Mouse (Mus musculus) forebrain, embryonic 16.5 days (tissue): ENCODE measurements around the gene Fam53b. TPM values are rescaled to one million over a fixed set of nuclear protein-coding genes. Genes with fewer than 3 reads are reported as not detected.
A peak's percentile ranks its signal among the peaks of the same experiment; 100 is the strongest.

Source experiments
- ATAC-seq: fragments of 200-750 bp; cut with Nextera tagmentation; 2 replicates; pipeline ENCODE4 v1.8.0; 2017; ENCODE audit warnings: mild to moderate bottlenecking, moderate library complexity
- H3K27ac ChIP-seq: fragments of 300-500 bp; sonication (generic); 2 replicates; pipeline ENCODE4 v1.5.1; 2014; ENCODE audit warnings: low read length, control low read depth
- H3K27me3 ChIP-seq: fragments of 300-500 bp; sonication (generic); replicated peaks from 2 replicates; pipeline ENCODE4 v1.6.1; 2014; ENCODE audit warnings: low read length; ENCODE audit not compliant: control insufficient read depth, insufficient read depth
- H3K36me3 ChIP-seq: fragments of 300-500 bp; sonication (generic); 2 replicates; pipeline ENCODE4 v1.6.1; 2014; ENCODE audit not compliant: control insufficient read depth, insufficient read depth
- H3K4me1 ChIP-seq: fragments of 300-500 bp; sonication (generic); replicated peaks from 2 replicates; pipeline ENCODE4 v1.6.1; 2014; ENCODE audit warnings: low read length; ENCODE audit not compliant: control insufficient read depth, insufficient read depth
- H3K4me2 ChIP-seq: fragments of 300-500 bp; sonication (generic); 2 replicates; pipeline ENCODE4 v1.6.1; 2014; ENCODE audit warnings: mild to moderate bottlenecking, low read length, control low read depth
- H3K4me3 ChIP-seq: fragments of 300-500 bp; sonication (generic); replicated peaks from 2 replicates; pipeline ENCODE4 v1.5.1; 2014; ENCODE audit warnings: mild to moderate bottlenecking, low read length, control low read depth
- H3K9ac ChIP-seq: fragments of 300-500 bp; sonication (generic); replicated peaks from 2 replicates; pipeline ENCODE4 v1.6.1; 2014; ENCODE audit warnings: low read depth, low read length, control low read depth
- H3K9me3 ChIP-seq: fragments of 300-500 bp; sonication (generic); 2 replicates; pipeline ENCODE4 v1.6.1; 2016; ENCODE audit warnings: low read length; ENCODE audit not compliant: control insufficient read depth
- WGBS: fragments of 180-500 bp; shearing (Covaris S2); extraction: QIAGEN DNeasy Blood & Tissue Kit; methylation state at CpG from one replicate; pipeline ENCODE4 v1.1.7; 2014; 5-methylcytosine and 5-hydroxymethylcytosine counted together
- polyA plus RNA-seq: library from polyadenylated mRNA; unstranded; fragments of >200 nt; fragmentation: Nextera tagmentation; extraction: Ambion mirVana; gene quantifications from 2 replicates; pipeline ENCODE4 v1.2.1, GENCODE M21; 2015

The Fam53b gene
- polyA plus RNA-seq, 1 experiment from 2014 or later, result 29.2 TPM

DNA sequence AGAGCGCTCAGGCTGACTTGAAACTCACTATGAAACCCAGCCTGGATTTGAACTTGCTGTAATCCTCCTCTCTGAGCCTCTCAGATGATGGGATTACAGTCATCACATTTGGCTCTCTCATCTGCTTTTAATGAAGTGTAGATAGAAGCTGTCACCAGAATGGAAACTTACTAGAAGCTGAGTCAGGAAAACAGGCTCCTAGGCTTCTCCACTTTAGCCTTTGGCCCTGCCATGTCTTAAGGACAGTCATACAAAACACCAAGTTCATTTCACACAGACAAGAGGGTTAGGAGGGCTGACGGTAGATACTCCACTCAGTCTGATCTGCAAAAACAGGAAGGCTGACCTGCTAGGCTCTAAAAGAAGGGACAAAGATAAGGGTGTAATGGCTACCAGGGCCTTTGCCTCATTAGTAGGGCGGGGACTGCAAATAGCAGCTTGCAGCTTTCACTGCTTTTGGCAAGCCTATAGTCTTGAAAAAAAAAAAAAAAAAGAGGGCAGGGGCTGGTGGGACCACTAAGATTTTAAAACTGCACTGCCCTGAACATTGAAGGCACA is 48.0 kb downstream of the Fam53b start:
- Histone ChIP-seq H3K4me2 (no peak overlapping the region), H3K9me3 (no peaks in the 10 kb centered on the region), H3K27ac (peak overlapping the region; percentile 91), H3K4me3 (no peak overlapping the region), H3K36me3 (no peaks in the 10 kb centered on the region; the same call in 1 of the 2 replicates), H3K9ac (no peak overlapping the region), H3K4me1 (peaks cover 36% of the 10 kb centered on the region), H3K27me3 (no peaks in the 10 kb centered on the region)
- ATAC-seq, result no peak
- 49% methylated on average over 3 of the region's 3 CpGs for WGBS

DNA sequence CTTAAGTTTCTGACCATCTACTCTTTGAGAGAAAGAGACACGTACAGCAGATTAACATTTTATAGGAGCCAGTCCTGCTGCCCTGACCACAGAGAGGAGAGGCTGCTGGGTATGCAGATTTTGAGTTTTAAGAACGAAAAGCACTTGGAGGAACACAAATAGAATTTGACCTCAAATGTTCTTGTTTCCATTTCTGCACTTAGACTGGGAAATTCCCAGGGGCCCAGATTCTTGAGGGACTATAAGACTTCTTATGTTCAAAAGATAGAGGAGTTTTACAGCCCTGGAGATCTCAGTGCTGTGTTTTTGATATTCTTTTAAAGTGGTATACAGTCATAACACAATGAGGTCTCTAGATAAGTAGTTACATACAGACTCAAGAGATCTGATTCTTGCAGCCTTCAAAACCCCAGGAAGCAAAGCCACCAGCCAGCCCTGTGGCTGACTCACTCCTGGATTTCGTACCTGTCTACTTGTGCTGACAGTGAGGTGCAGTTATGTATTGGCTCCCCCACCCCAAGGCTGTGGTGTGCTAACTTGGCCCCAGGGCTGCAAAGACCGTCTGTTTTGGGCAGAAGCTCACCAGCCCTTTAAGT is 48.7 kb downstream of the Fam53b start:
- Histone ChIP-seq H3K27ac (no peak overlapping the region), H3K4me3 (no peak overlapping the region), H3K4me1 (peaks cover 43% of the 10 kb centered on the region), H3K9ac (no peak overlapping the region), H3K27me3 (no peaks in the 10 kb centered on the region), H3K36me3 (no peaks in the 10 kb centered on the region; the same call in 1 of the 2 replicates), H3K4me2 (no peak overlapping the region), H3K9me3 (no peaks in the 10 kb centered on the region)
- WGBS, result 83% methylated on average over 4 of the region's 4 CpGs
- ATAC-seq, result no peak

DNA sequence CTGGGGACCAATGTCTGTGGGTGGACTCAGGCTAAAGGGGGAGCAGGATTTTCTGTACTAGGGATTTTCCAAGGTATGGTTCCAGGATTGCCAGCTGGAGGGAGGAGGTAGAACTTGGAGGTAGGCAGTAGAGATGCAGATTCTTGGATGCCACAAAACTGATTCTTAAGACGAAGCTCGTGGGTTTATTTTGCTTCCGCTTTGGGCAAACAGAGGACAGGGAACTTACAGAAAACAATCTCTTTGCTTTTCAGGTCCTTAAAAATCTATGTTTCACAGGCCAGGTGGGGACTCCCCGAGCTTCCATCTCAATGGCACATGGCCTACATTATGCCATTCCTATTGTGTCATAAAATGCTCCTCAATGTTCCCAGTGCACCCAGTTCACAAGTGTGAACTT is 49.4 kb downstream of the Fam53b start:
- ATAC-seq, result no peak
- no peak overlapping the region for H3K9ac ChIP-seq
- peaks cover 49% of the 10 kb centered on the region for H3K4me1 ChIP-seq
- no peaks in the 10 kb centered on the region for H3K9me3 ChIP-seq
- H3K4me2 ChIP-seq, result no peak overlapping the region
- no peaks in the 10 kb centered on the region; the same call in 1 of the 2 replicates for H3K36me3 ChIP-seq
- WGBS, result 95% methylated on average over 4 of the region's 4 CpGs
- no peaks in the 10 kb centered on the region for H3K27me3 ChIP-seq
- no peak overlapping the region for H3K27ac ChIP-seq
- H3K4me3 ChIP-seq, result no peak overlapping the region

DNA sequence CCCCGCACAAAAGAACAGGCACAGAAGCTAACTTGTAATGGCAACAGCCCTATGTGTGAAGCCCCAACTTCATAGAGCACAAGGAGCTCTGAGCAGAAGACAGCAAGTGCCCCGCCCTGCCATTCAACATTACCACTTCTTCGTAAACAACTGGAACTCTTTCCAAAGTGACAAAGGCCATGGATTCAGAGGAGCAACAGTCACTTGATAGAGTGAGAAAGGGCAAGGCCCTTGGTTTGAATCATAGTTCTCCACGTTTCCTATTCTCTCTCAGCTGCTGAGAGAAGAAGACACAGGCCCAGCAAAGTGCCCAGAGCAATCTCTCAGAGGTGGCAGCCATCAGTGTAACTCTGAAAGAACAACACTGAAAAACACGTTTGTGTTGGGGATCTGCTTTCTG is 49.8 kb downstream of the Fam53b start:
- no peaks in the 10 kb centered on the region; the same call in 1 of the 2 replicates for H3K36me3 ChIP-seq
- WGBS, result 93% methylated on average over 5 of the region's 5 CpGs
- peaks cover 50% of the 10 kb centered on the region for H3K4me1 ChIP-seq
- no peak for ATAC-seq
- no peak overlapping the region for H3K27ac ChIP-seq
- no peaks in the 10 kb centered on the region for H3K9me3 ChIP-seq
- no peak overlapping the region for H3K4me2 ChIP-seq
- H3K4me3 ChIP-seq, result no peak overlapping the region
- H3K27me3 ChIP-seq, result no peaks in the 10 kb centered on the region
- H3K9ac ChIP-seq, result no peak overlapping the region

DNA sequence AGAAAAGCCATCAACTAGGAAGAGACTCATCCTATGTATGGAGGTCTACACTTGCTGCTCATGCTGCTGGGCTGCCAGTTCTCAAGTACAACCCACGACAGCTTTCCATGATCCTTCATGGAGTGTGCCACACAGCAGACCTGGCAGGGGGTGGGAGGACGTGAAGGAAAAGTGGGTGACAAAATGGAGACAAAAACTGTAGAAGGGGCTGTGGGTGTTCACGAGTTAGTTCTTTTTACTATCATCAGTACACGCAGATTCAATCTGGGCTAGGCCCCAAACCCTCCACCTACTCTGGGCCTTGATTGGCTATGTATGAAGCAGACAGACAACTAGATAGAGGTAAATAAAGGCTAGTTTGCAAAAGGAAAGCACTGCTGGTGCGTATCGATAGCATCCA is 50.3 kb downstream of the Fam53b start:
- no peaks in the 10 kb centered on the region for H3K27me3 ChIP-seq
- no peak overlapping the region for H3K27ac ChIP-seq
- H3K36me3 ChIP-seq, result no peaks in the 10 kb centered on the region; the same call in 1 of the 2 replicates
- no peaks in the 10 kb centered on the region for H3K9me3 ChIP-seq
- no peak overlapping the region for H3K9ac ChIP-seq
- H3K4me3 ChIP-seq, result no peak overlapping the region
- peaks cover 45% of the 10 kb centered on the region for H3K4me1 ChIP-seq
- no peak for ATAC-seq
- WGBS, result 92% methylated on average over 6 of the region's 6 CpGs
- H3K4me2 ChIP-seq, result no peak overlapping the region

DNA sequence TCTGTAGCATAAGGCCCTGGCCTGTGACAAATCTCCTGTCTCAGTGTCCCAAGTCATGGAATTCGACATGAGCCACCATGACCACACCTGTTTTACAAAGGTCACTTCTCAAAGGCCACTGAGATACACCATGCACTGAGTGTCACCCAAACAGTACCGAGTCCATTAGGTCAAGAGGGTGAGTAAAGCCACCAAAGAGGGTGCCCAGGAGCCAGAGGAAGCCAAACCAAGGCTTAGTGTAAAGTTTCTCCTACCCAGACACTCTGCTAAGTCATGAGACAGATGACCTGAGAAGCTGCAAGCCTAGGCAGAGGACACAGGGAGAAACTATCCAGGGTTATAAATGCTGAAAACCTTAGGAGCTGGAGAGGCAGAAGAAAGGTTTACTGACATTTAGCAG is 52.3 kb downstream of the Fam53b start:
- Histone ChIP-seq H3K4me2 (no peak overlapping the region), H3K27me3 (no peaks in the 10 kb centered on the region), H3K4me1 (peaks cover 28% of the 10 kb centered on the region), H3K27ac (no peak overlapping the region), H3K4me3 (no peak overlapping the region), H3K36me3 (no peaks in the 10 kb centered on the region; the same call in 1 of the 2 replicates), H3K9me3 (no peaks in the 10 kb centered on the region), H3K9ac (no peak overlapping the region)
- no peak for ATAC-seq
- 93% methylated on average over 2 of the region's 2 CpGs for WGBS

DNA sequence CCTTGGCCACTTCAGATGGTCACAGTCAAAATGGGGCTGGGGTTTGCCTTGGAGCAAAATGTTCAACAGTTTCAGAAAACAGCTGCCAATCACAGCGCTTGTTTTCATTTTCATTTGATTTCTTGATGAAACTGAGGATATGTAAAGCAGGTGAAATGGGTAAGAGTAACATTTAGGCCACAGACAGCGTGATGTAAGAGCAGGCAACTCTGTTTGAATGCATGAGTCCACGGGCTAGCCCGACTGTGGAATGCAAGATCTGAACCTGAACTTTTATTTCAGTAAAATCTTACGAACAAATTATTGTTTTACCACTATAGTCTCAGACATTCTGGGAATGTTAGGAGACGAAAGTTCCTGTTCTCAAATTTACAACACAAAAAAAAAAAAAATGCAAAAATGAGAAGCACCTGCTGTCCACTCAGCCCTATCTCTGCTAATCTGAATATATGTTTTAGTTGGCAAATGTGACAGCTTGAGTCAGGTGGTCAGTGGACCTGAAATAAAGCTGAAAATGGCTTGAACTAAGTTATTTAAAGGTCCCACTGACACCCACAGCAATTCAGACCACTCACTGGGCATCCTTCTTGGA is 53.0 kb downstream of the Fam53b start:
- Histone ChIP-seq H3K4me1 (peaks cover 21% of the 10 kb centered on the region), H3K9me3 (no peaks in the 10 kb centered on the region), H3K4me3 (no peak overlapping the region), H3K27me3 (no peaks in the 10 kb centered on the region), H3K4me2 (no peak overlapping the region), H3K27ac (peak overlapping the region; percentile 80), H3K9ac (no peak overlapping the region), H3K36me3 (no peaks in the 10 kb centered on the region; the same call in 1 of the 2 replicates)
- no peak for ATAC-seq
- 91% methylated on average over 6 of the region's 6 CpGs for WGBS

DNA sequence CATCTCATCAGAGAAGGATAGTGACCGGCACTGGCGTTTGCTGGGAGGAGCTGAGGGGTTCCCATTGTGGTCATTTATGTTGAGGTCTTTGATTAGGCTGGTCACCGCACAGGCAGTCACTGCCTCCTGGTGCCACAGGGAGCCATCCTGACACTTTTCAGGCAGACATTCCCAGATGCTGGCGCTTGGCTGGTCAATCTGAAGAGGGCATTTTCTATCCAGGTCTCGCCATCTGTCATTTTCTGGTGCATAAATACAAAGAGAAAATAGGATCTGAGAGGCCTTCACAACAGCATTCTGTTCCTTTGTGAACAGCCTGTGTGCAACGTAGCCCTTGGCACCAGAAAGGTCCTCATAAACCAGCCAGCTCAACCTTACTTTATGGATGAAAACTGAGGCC is 53.8 kb downstream of the Fam53b start:
- H3K9me3 ChIP-seq, result no peaks in the 10 kb centered on the region
- no peak overlapping the region for H3K4me3 ChIP-seq
- 0 out of 2 replicates have a peak, but pooled peaks have one; percentile 42 for ATAC-seq
- peaks cover 18% of the 10 kb centered on the region for H3K4me1 ChIP-seq
- no peak overlapping the region for H3K9ac ChIP-seq
- H3K27ac ChIP-seq, result peak overlapping the region; percentile 80
- H3K4me2 ChIP-seq, result no peak overlapping the region
- no peaks in the 10 kb centered on the region; the same call in 1 of the 2 replicates for H3K36me3 ChIP-seq
- WGBS, result 52% methylated on average over 6 of the region's 6 CpGs
- H3K27me3 ChIP-seq, result no peaks in the 10 kb centered on the region

DNA sequence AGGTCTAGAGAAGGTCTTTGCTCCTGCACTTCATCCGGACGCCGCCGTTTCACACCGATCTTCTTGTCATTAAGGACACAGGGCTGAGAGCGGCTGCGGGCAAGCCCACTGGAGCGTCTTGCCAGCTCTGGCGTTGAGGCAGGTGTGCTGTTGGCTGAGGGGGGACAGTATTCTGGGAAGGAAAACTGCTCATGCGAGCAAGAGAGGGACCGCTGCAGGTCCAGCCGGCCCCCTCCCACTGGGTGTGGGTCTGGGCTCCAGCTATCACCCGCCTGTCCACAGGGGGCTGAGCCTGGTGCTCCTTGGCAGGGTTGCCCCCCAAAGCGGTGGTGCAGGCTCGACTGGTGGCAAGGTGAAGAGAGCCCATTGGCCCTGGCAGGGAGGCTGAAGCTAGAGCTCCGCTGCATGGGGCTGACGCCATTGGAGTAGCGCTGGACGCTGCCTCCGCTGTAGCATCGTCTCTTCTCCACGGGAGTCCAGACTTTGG is 54.2 kb downstream of the Fam53b start:
- Histone ChIP-seq H3K27me3 (no peaks in the 10 kb centered on the region), H3K36me3 (no peaks in the 10 kb centered on the region; the same call in 1 of the 2 replicates), H3K27ac (peak overlapping the region; percentile 80), H3K4me2 (no peak overlapping the region), H3K9ac (no peak overlapping the region), H3K4me3 (no peak overlapping the region), H3K9me3 (no peaks in the 10 kb centered on the region), H3K4me1 (peaks cover 23% of the 10 kb centered on the region)
- no peak for ATAC-seq
- 79% methylated on average over 22 of the region's 22 CpGs for WGBS
